ENCODE assay signal across 8 mouse cellular contexts in the genomic region with DNA sequence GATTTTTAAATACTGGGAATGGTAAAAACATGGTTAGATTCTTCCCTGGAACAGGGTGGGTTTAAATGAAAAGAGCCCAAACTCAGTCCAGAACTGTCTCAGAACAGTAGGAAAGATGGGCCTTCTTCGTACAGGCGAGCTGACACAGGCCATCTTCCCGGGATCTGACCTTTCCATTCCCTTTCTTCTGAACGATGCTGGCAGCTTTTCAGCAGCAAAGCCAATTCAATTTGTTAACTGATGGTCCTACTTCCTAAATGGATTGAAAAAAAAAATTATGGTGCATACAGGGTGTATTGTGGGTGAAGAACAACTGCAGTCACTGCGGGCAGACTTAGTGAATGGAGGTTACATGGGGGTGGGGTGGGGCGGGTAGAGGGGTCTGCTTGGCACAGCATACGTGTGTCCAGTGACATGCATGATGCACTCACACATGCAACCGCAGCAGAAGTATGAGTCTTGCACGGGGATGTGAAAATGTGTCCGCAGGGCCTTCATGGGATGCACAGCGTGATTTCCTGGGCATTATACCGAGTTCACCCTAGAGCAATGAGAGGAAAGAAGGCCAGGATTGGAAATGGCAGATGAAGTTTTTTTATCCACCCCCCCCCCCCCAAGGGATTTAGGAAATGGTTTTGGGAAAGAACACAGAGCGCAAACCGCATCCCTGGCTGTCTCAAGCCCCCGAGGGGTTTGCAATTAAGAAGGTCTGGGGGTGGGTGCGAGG. TPM values are rescaled to one million over a fixed set of nuclear protein-coding genes. Genes with fewer than 3 reads are reported as not detected.
A peak's percentile ranks its signal among the peaks of the same experiment; 100 is the strongest.
DNase-seq lines count a peak whose midpoint lies in the region; ATAC-seq and TF ChIP-seq lines count a peak whose summit lies in the region.

No protein-coding gene starts in this region.

- DNase-seq in kidney, adult 9 months, result peak; percentile 3
- no peak for DNase-seq in kidney, postnatal 14 days
- no peak for DNase-seq in heart, postnatal 0 days (ENCODE audit: low spot score)
- no peak for DNase-seq in midbrain, embryonic 11.5 days (ENCODE audit: low spot score, missing footprints)
- DNase-seq in right cerebral cortex, postnatal 25 days, result no peak
- no peak for DNase-seq in adrenal gland, adult 18-20 months (ENCODE audit: low spot score in 2 of 2)
- no peak for DNase-seq in lung, adult 18-20 months

- H3K36me3 ChIP-seq in heart, postnatal 0 days (replicated peaks; ENCODE audit: control insufficient read depth, insufficient read depth, low read length), result no peaks in the 10 kb centered on the region
- H3K36me3 ChIP-seq in midbrain, embryonic 11.5 days (ENCODE audit: control insufficient read depth, insufficient read depth, low read length), result no peaks in the 10 kb centered on the region

- peak overlapping the region; percentile 70 for H3K4me2 ChIP-seq in heart, postnatal 0 days (ENCODE audit: low read depth, low read length)
- H3K4me2 ChIP-seq in midbrain, embryonic 11.5 days, result peak overlapping the region; percentile 83

- H3K4me3 ChIP-seq in bone marrow macrophage, adult 2 months (ENCODE audit: insufficient read depth, low read length), result peak overlapping the region; percentile 51
- H3K4me3 ChIP-seq in heart, postnatal 0 days (ENCODE audit: low read depth, low read length), result peak overlapping the region; percentile 67
- H3K4me3 ChIP-seq in midbrain, embryonic 11.5 days (ENCODE audit: low read depth, low read length), result peak overlapping the region; percentile 68

- peak overlapping the region; percentile 49; the same call in 1 of the 2 replicates for H3K9ac ChIP-seq in heart, postnatal 0 days (replicated peaks; ENCODE audit: low read depth, low read length)
- H3K9ac ChIP-seq in midbrain, embryonic 11.5 days (ENCODE audit: low read length), result peak overlapping the region; percentile 74

- no peaks in the 10 kb centered on the region for H3K27me3 ChIP-seq in heart, postnatal 0 days (ENCODE audit: control insufficient read depth, insufficient read depth, low read length)
- H3K27me3 ChIP-seq in midbrain, embryonic 11.5 days (ENCODE audit: control insufficient read depth, insufficient read depth, low read length), result no peaks in the 10 kb centered on the region

- no peak overlapping the region for H3K27ac ChIP-seq in bone marrow macrophage, adult 2 months (ENCODE audit: insufficient read depth, low read depth, low read length)
- no peak overlapping the region for H3K27ac ChIP-seq in heart, postnatal 0 days (ENCODE audit: low read depth)
- peak overlapping the region; percentile 45; the same call in 1 of the 2 replicates for H3K27ac ChIP-seq in midbrain, embryonic 11.5 days (ENCODE audit: low read depth, low read length)

- no peak for TF ChIP-seq POLR2A in bone marrow macrophage, adult 2 months (IDR thresholded peaks at IDR 0.05; ENCODE audit: borderline replicate concordance, low read depth, low read length)

- no peak for TF ChIP-seq EP300 in heart, postnatal 0 days (IDR thresholded peaks at IDR 0.05; ENCODE audit: low read depth)

- H3K4me1 ChIP-seq in bone marrow macrophage, adult 2 months (ENCODE audit: control insufficient read depth, insufficient read depth, low read length), result no peaks in the 10 kb centered on the region
- H3K4me1 ChIP-seq in heart, postnatal 0 days (ENCODE audit: control insufficient read depth, insufficient read depth), result no peaks in the 10 kb centered on the region
- H3K4me1 ChIP-seq in midbrain, embryonic 11.5 days (ENCODE audit: control insufficient read depth, insufficient read depth, low read length), result peaks cover 6% of the 10 kb centered on the region; the same call in 1 of the 2 replicates

- no peak for TF ChIP-seq CTCF in bone marrow macrophage, adult 2 months (IDR thresholded peaks at IDR 0.05; ENCODE audit: low read depth, low read length)
- TF ChIP-seq CTCF in heart, postnatal 0 days (IDR thresholded peaks at IDR 0.05; ENCODE audit: low read depth), result no peak

- WGBS in heart, postnatal 0 days, result 28% methylated on average over 16 of the region's 16 CpGs
- 24% methylated on average over 16 of the region's 16 CpGs for WGBS in midbrain, embryonic 11.5 days

- H3K9me3 ChIP-seq in heart, postnatal 0 days (replicated peaks; ENCODE audit: control insufficient read depth, low read length), result no peaks in the 10 kb centered on the region
- no peaks in the 10 kb centered on the region for H3K9me3 ChIP-seq in midbrain, embryonic 11.5 days (ENCODE audit: control insufficient read depth, low read length)

- no peak for ATAC-seq in heart, postnatal 0 days (ENCODE audit: insufficient read depth, low read depth)
- ATAC-seq in midbrain, embryonic 11.5 days (ENCODE audit: low FRiP score), result peak; percentile 31

RNA-seq across cellular contexts. Expression of gene Paqr8, which starts 0.6 kb away (rescaled TPM):
- polyA plus RNA-seq in bone marrow macrophage, adult 2 months (2012; ENCODE audit: insufficient read depth, insufficient read length, missing spikeins), result 0.86 and 0.93 TPM in 2 replicates
- total RNA-seq in heart, postnatal 0 days (2014; rRNA removed; ENCODE audit: low replicate concordance), result 8.7 and 9.6 TPM in 2 replicates
- polyA plus RNA-seq in heart, postnatal 0 days (2015; fragmentation: Nextera tagmentation; extraction: Ambion mirVana), result 0.97 and 1.1 TPM in 2 replicates
- 7.2 and 7.7 TPM in 2 replicates for polyA plus RNA-seq in midbrain, embryonic 11.5 days (2014; fragmentation: Nextera tagmentation; extraction: Ambion mirVana)
- total RNA-seq in adrenal gland, adult 18-20 months (2021), result 10 to 100 TPM; 41.0 to 48.2 TPM
